Mouse (Mus musculus) forebrain, embryonic 16.5 days (tissue): ENCODE results near the gene Unc5cl. TPM values are rescaled to one million over a fixed set of nuclear protein-coding genes. Genes with fewer than 3 reads are reported as not detected.

Experiments
- ATAC-seq: fragments of 200-750 bp; cut with Nextera tagmentation; 2 replicates; pipeline ENCODE4 v1.8.0; 2017; ENCODE audit warnings: mild to moderate bottlenecking, moderate library complexity
- H3K27ac ChIP-seq: fragments of 300-500 bp; sonication (generic); 2 replicates; pipeline ENCODE4 v1.5.1; 2014; ENCODE audit warnings: low read length, control low read depth
- H3K27me3 ChIP-seq: fragments of 300-500 bp; sonication (generic); replicated peaks from 2 replicates; pipeline ENCODE4 v1.6.1; 2014; ENCODE audit warnings: low read length; ENCODE audit not compliant: control insufficient read depth, insufficient read depth
- H3K36me3 ChIP-seq: fragments of 300-500 bp; sonication (generic); 2 replicates; pipeline ENCODE4 v1.6.1; 2014; ENCODE audit not compliant: control insufficient read depth, insufficient read depth
- H3K4me1 ChIP-seq: fragments of 300-500 bp; sonication (generic); replicated peaks from 2 replicates; pipeline ENCODE4 v1.6.1; 2014; ENCODE audit warnings: low read length; ENCODE audit not compliant: control insufficient read depth, insufficient read depth
- H3K4me2 ChIP-seq: fragments of 300-500 bp; sonication (generic); 2 replicates; pipeline ENCODE4 v1.6.1; 2014; ENCODE audit warnings: mild to moderate bottlenecking, low read length, control low read depth
- H3K4me3 ChIP-seq: fragments of 300-500 bp; sonication (generic); replicated peaks from 2 replicates; pipeline ENCODE4 v1.5.1; 2014; ENCODE audit warnings: mild to moderate bottlenecking, low read length, control low read depth
- H3K9ac ChIP-seq: fragments of 300-500 bp; sonication (generic); replicated peaks from 2 replicates; pipeline ENCODE4 v1.6.1; 2014; ENCODE audit warnings: low read depth, low read length, control low read depth
- H3K9me3 ChIP-seq: fragments of 300-500 bp; sonication (generic); 2 replicates; pipeline ENCODE4 v1.6.1; 2016; ENCODE audit warnings: low read length; ENCODE audit not compliant: control insufficient read depth
- WGBS: fragments of 180-500 bp; shearing (Covaris S2); extraction: QIAGEN DNeasy Blood & Tissue Kit; methylation state at CpG from one replicate; pipeline ENCODE4 v1.1.7; 2014; 5-methylcytosine and 5-hydroxymethylcytosine counted together
- polyA plus RNA-seq: library from polyadenylated mRNA; unstranded; fragments of >200 nt; fragmentation: Nextera tagmentation; extraction: Ambion mirVana; gene quantifications from 2 replicates; pipeline ENCODE4 v1.2.1, GENCODE M21; 2015

Gene Unc5cl
- 0.19 TPM in 1 of 2 replicates, not detected in the other for polyA plus RNA-seq

GRCm38 (mm10) chr17:48454688-48455087, at the start of gene Unc5cl:
Unc5cl (plus strand) TSS chr17:48454901.
- H3K9ac ChIP-seq = no peak within 1 kb of the TSS
- no peak within 1 kb of the TSS for H3K4me2 ChIP-seq
- no peak for ATAC-seq
- H3K27me3 ChIP-seq = no peaks in the 10 kb centered on the region
- no peak within 1 kb of the TSS for H3K27ac ChIP-seq
- WGBS = 57% methylated on average over 11 of the region's 11 CpGs
- H3K9me3 ChIP-seq = no peaks in the 10 kb centered on the region
- peaks cover 3% of the 10 kb centered on the region; the same call in 1 of the 2 replicates for H3K4me1 ChIP-seq
- no peaks in the 10 kb centered on the region for H3K36me3 ChIP-seq
- H3K4me3 ChIP-seq = no peak within 1 kb of the TSS

GRCm38 (mm10) chr17:48407154-48407553, 47.5 kb upstream of the Unc5cl start:
- H3K9me3 ChIP-seq = no peaks in the 10 kb centered on the region
- peak overlapping the region; percentile 68; the same call in 1 of the 2 replicates for H3K27ac ChIP-seq
- H3K4me1 ChIP-seq = peaks cover 33% of the 10 kb centered on the region
- no peak overlapping the region for H3K4me2 ChIP-seq
- H3K9ac ChIP-seq = no peak overlapping the region
- no peak for ATAC-seq
- no peaks in the 10 kb centered on the region for H3K36me3 ChIP-seq
- 69% methylated on average over 4 of the region's 4 CpGs for WGBS
- H3K27me3 ChIP-seq = no peaks in the 10 kb centered on the region
- H3K4me3 ChIP-seq = no peak overlapping the region

GRCm38 (mm10) chr17:48407910-48408525, 46.7 kb upstream of the Unc5cl start:
- ATAC-seq = no peak
- 6% methylated on average over 8 of the region's 8 CpGs for WGBS

GRCm38 (mm10) chr17:48408526-48409291, 46.0 kb upstream of the Unc5cl start:
- Histone ChIP-seq H3K9ac (peak overlapping the region; percentile 100), H3K4me2 (peak overlapping the region; percentile 80), H3K9me3 (no peaks in the 10 kb centered on the region), H3K4me1 (peaks cover 33% of the 10 kb centered on the region), H3K36me3 (no peaks in the 10 kb centered on the region), H3K27ac (peak overlapping the region; percentile 100), H3K27me3 (no peaks in the 10 kb centered on the region), H3K4me3 (peak overlapping the region; percentile 93)
- peak; percentile 8 for ATAC-seq
- under 1% methylated on average over 41 of the region's 47 CpGs for WGBS

More at GRCm38 (mm10) chr17:48407910-48408525, 46.7 kb upstream of the Unc5cl start:
- peak overlapping the region; percentile 93 for H3K4me3 ChIP-seq
- peak overlapping the region; percentile 100 for H3K9ac ChIP-seq
- no peaks in the 10 kb centered on the region for H3K27me3 ChIP-seq
- H3K4me1 ChIP-seq = peaks cover 33% of the 10 kb centered on the region
- H3K27ac ChIP-seq = peak overlapping the region; percentile 100
- no peaks in the 10 kb centered on the region for H3K36me3 ChIP-seq
- H3K4me2 ChIP-seq = peak overlapping the region; percentile 80
- H3K9me3 ChIP-seq = no peaks in the 10 kb centered on the region

- WGBS = under 1% methylated on average over 78 of the region's 84 CpGs
- ATAC-seq = peak; percentile 96
- Histone ChIP-seq H3K4me2 (peak within 1 kb of the TSS; percentile 88), H3K27ac (peak within 1 kb of the TSS; percentile 100), H3K27me3 (no peaks in the 10 kb centered on the region), H3K4me3 (peak within 1 kb of the TSS; percentile 93), H3K4me1 (peaks cover 33% of the 10 kb centered on the region), H3K9me3 (no peaks in the 10 kb centered on the region), H3K9ac (peak within 1 kb of the TSS; percentile 100), H3K36me3 (no peaks in the 10 kb centered on the region)
These were observed 45.1 kb upstream of the Unc5cl start, which contains the start of the genes Nfya and Oard1 for GRCm38 (mm10) chr17:48409380-48410298. Nfya (minus strand) TSS chr17:48409906. Oard1 (plus strand) TSS chr17:48410014.

- ATAC-seq = peak; percentile 6
- Histone ChIP-seq H3K9me3 (no peaks in the 10 kb centered on the region), H3K27ac (peak overlapping the region; percentile 98), H3K27me3 (no peaks in the 10 kb centered on the region), H3K4me1 (peaks cover 33% of the 10 kb centered on the region), H3K36me3 (no peaks in the 10 kb centered on the region; the same call in 1 of the 2 replicates), H3K9ac (peak overlapping the region; percentile 80), H3K4me2 (peak overlapping the region; percentile 88), H3K4me3 (peak overlapping the region; percentile 72)
- 0% methylated on average over 13 of the region's 13 CpGs for WGBS
These were observed 44.4 kb upstream of the Unc5cl start for GRCm38 (mm10) chr17:48410299-48410785.

- ATAC-seq = no peak
- Histone ChIP-seq H3K4me1 (peaks cover 33% of the 10 kb centered on the region), H3K9ac (peak overlapping the region; percentile 80), H3K9me3 (no peaks in the 10 kb centered on the region), H3K4me3 (peak overlapping the region; percentile 72), H3K36me3 (no peaks in the 10 kb centered on the region; the same call in 1 of the 2 replicates), H3K27me3 (no peaks in the 10 kb centered on the region), H3K27ac (no peak overlapping the region), H3K4me2 (peak overlapping the region; percentile 88)
- 38% methylated on average over 8 of the region's 8 CpGs for WGBS
These were observed 43.5 kb upstream of the Unc5cl start for GRCm38 (mm10) chr17:48411241-48411640.

- Histone ChIP-seq H3K27me3 (no peaks in the 10 kb centered on the region), H3K4me3 (no peak overlapping the region), H3K4me2 (no peak overlapping the region), H3K27ac (no peak overlapping the region), H3K4me1 (peaks cover 11% of the 10 kb centered on the region), H3K36me3 (no peaks in the 10 kb centered on the region; the same call in 1 of the 2 replicates), H3K9me3 (no peaks in the 10 kb centered on the region), H3K9ac (no peak overlapping the region)
- ATAC-seq = no peak
- 80% methylated on average over 7 of the region's 7 CpGs for WGBS
These were observed 38.7 kb upstream of the Unc5cl start for GRCm38 (mm10) chr17:48416011-48416410.
